ENCODE assay signal across 35 mouse cellular contexts in the genomic region with DNA sequence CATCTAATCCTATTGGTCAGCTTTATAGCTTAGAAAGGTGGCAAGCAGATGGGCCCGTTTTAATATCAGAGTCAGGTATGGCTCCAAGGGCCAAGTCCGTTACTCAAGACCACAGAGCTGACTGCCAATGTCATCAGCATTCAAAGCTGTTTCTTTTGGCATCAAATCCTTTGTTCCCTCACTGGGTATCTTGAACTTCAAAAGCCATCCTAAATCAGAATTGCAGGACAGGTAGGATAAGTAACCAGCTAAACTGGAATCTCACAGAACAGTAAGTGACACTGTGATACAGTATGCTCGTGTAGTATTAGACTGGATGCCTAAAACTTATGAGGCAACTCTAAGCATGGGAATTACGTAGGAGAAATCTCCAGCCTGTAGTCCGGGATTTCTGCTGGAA.
"Had no signal": no experiment of that assay in that cellular context is flagged by ENCODE, and none has a peak within 500 bp of the region (broad histone marks: within the 10 kb centered on the region; RNA-seq: fewer than 3 reads in every experiment).

No protein-coding gene starts in this region.

- H3K36me3 ChIP-seq: hindbrain, embryonic 13.5 days; hindbrain, embryonic 15.5 days had no signal

- H3K4me1 ChIP-seq: heart, embryonic 10.5 days; heart, embryonic 12.5 days; heart, embryonic 15.5 days; hindbrain, embryonic 10.5 days; hindbrain, embryonic 12.5 days; hindbrain, embryonic 13.5 days; hindbrain, embryonic 15.5 days; intestine, embryonic 15.5 days had no signal

- H3K9me3 ChIP-seq: heart, embryonic 10.5 days; heart, embryonic 12.5 days; heart, embryonic 13.5 days; heart, embryonic 15.5 days; hindbrain, embryonic 10.5 days; hindbrain, embryonic 12.5 days; hindbrain, embryonic 13.5 days; hindbrain, embryonic 15.5 days; intestine, embryonic 15.5 days; kidney, embryonic 15.5 days had no signal

- DNase-seq: heart, postnatal 10 days; heart, postnatal 14 days; heart, postnatal 36 days; heart, postnatal 4 days; kidney, adult 11 months; kidney, adult 18-20 months; kidney, adult 2 months; kidney, adult 8-10 months; kidney, adult 9 months; kidney, postnatal 10 days; kidney, postnatal 14 days; kidney, postnatal 25 days; kidney, postnatal 36 days; kidney, postnatal 4 days; layer of hippocampus, adult 9-11 months; layer of hippocampus, postnatal 36 days had no signal

- H3K4me3 ChIP-seq: heart, embryonic 10.5 days; heart, embryonic 12.5 days; heart, embryonic 13.5 days; heart, embryonic 15.5 days; hindbrain, embryonic 10.5 days; hindbrain, embryonic 12.5 days; hindbrain, embryonic 13.5 days; hindbrain, embryonic 15.5 days; intestine, embryonic 15.5 days; kidney, embryonic 15.5 days; layer of hippocampus, adult 2 months; left cerebral cortex, adult 2 months had no signal

- H3K4me2 ChIP-seq: heart, embryonic 11.5 days; heart, embryonic 12.5 days; heart, embryonic 13.5 days; heart, embryonic 15.5 days; hindbrain, embryonic 12.5 days; hindbrain, embryonic 13.5 days; hindbrain, embryonic 14.5 days; hindbrain, embryonic 15.5 days; intestine, embryonic 15.5 days; kidney, embryonic 15.5 days had no signal

- H3K27me3 ChIP-seq: heart, embryonic 12.5 days; heart, embryonic 13.5 days; heart, embryonic 15.5 days; hindbrain, embryonic 12.5 days; hindbrain, embryonic 13.5 days; hindbrain, embryonic 15.5 days; intestine, embryonic 15.5 days; kidney, embryonic 15.5 days had no signal

- H3K27ac ChIP-seq: heart, embryonic 10.5 days; heart, embryonic 13.5 days; heart, embryonic 15.5 days; hindbrain, embryonic 10.5 days; hindbrain, embryonic 12.5 days; hindbrain, embryonic 13.5 days; hindbrain, embryonic 14.5 days; hindbrain, embryonic 15.5 days; hindbrain, postnatal 0 days; intestine, embryonic 15.5 days; kidney, embryonic 15.5 days; kidney, postnatal 0 days; layer of hippocampus, adult 2 months; left cerebral cortex, adult 2 months had no signal

- ATAC-seq: hindbrain, embryonic 16.5 days; hindbrain, postnatal 0 days; inflammation-experienced regulatory T-cells, adult 6 months; intestine, embryonic 15.5 days; intestine, postnatal 0 days had no signal

- H3K9ac ChIP-seq: heart, embryonic 12.5 days; heart, embryonic 13.5 days; heart, embryonic 15.5 days; hindbrain, embryonic 12.5 days; hindbrain, embryonic 13.5 days; hindbrain, embryonic 14.5 days; hindbrain, embryonic 15.5 days; intestine, embryonic 15.5 days; kidney, embryonic 15.5 days had no signal
